Mouse (Mus musculus) midbrain, embryonic 15.5 days (tissue): ENCODE data around the gene Smg5. TPM values are rescaled to one million over a fixed set of nuclear protein-coding genes. Genes with fewer than 3 reads are reported as not detected.
"Not testable (repeated sequence)": the region's sequence is repeated elsewhere in the genome, so short reads cannot be mapped to it uniquely, and the experiment has no call there.

Source experiments
- ATAC-seq: fragments of 200-750 bp; cut with Nextera tagmentation; replicated peaks from 2 replicates; pipeline ENCODE4 v1.8.0; 2017; ENCODE audit warnings: moderate TSS enrichment
- H3K27ac ChIP-seq: fragments of 300-500 bp; sonication (generic); 2 replicates; pipeline ENCODE4 v1.5.1; 2015; ENCODE audit warnings: mild to moderate bottlenecking, inconsistent platforms
- H3K27me3 ChIP-seq: fragments of 300-500 bp; sonication (generic); replicated peaks from 2 replicates; pipeline ENCODE4 v1.6.1; 2015; ENCODE audit warnings: inconsistent platforms
- H3K36me3 ChIP-seq: fragments of 300-500 bp; sonication (generic); replicated peaks from 2 replicates; pipeline ENCODE4 v1.6.1; 2015; ENCODE audit warnings: inconsistent platforms
- H3K4me1 ChIP-seq: fragments of 300-500 bp; sonication (generic); 2 replicates; pipeline ENCODE4 v1.6.1; 2015; ENCODE audit warnings: inconsistent platforms
- H3K4me2 ChIP-seq: fragments of 300-500 bp; sonication (generic); 2 replicates; pipeline ENCODE4 v1.6.1; 2015; ENCODE audit warnings: inconsistent platforms, mild to moderate bottlenecking, moderate library complexity
- H3K4me3 ChIP-seq: fragments of 300-500 bp; sonication (generic); 2 replicates; pipeline ENCODE4 v1.5.1; 2015; ENCODE audit warnings: mild to moderate bottlenecking, inconsistent platforms
- H3K9ac ChIP-seq: fragments of 300-500 bp; sonication (generic); 2 replicates; pipeline ENCODE4 v1.6.1; 2015; ENCODE audit warnings: mild to moderate bottlenecking, inconsistent platforms
- H3K9me3 ChIP-seq: fragments of 300-500 bp; sonication (generic); 2 replicates; pipeline ENCODE4 v1.6.1; 2016; ENCODE audit warnings: inconsistent platforms
- WGBS: fragments of 180-500 bp; shearing (Covaris S2); methylation state at CpG from one replicate; pipeline ENCODE4 v1.1.7; 2015; ENCODE audit warnings: mixed read lengths; 5-methylcytosine and 5-hydroxymethylcytosine counted together
- polyA plus RNA-seq: library from polyadenylated mRNA; unstranded; fragments of >200 nt; fragmentation: Nextera tagmentation; extraction: Ambion mirVana; gene quantifications from 2 replicates; pipeline ENCODE4 v1.2.1, GENCODE M21; 2015

Gene Smg5
- polyA plus RNA-seq, 1 experiment from 2014 or later: 74.9 TPM

DNA sequence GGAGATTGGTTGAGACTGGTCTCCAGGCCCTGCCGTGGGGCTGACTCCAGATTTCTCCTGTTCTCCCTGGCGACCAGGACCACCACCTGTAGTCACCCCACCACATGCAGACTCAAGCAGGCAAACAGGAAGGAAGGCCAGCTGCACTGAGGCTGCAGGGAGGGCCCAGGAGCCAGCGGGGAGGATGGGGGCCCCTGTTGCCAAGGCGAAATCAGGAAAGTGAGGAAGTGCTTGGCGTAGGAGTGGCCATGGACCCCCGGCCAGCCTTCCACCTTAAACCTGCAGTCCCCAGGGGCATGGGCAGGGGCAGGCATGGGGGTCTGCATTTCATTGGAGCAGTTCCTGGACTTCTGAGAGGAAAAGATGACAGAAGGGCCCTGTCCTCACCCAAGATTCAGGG lies 25.0 kb downstream of the Smg5 start:
- Histone ChIP-seq H3K4me1 (no peaks in the 10 kb centered on the region), H3K36me3 (peaks cover 39% of the 10 kb centered on the region), H3K4me3 (no peak overlapping the region), H3K9me3 (no peaks in the 10 kb centered on the region), H3K4me2 (no peak overlapping the region), H3K27me3 (peaks cover 12% of the 10 kb centered on the region), H3K9ac (no peak overlapping the region), H3K27ac (no peak overlapping the region)
- 82% methylated on average over 6 of the region's 6 CpGs for WGBS
- ATAC-seq: no peak

GRCm38 (mm10) chr3:88361612-88362313 lies 25.7 kb downstream of the Smg5 start:
- Histone ChIP-seq H3K4me1 (no peaks in the 10 kb centered on the region), H3K4me2 (no peak overlapping the region), H3K9me3 (no peaks in the 10 kb centered on the region), H3K36me3 (peaks cover 37% of the 10 kb centered on the region), H3K4me3 (no peak overlapping the region), H3K27me3 (peaks cover 14% of the 10 kb centered on the region), H3K9ac (no peak overlapping the region), H3K27ac (no peak overlapping the region)
- WGBS: 87% methylated on average over 2 of the region's 2 CpGs
- ATAC-seq: no peak

- Histone ChIP-seq H3K4me3 (no peak overlapping the region), H3K27ac (0 out of 2 replicates have a peak overlapping the region, but pooled peaks have one; percentile 20), H3K9me3 (no peaks in the 10 kb centered on the region), H3K9ac (no peak overlapping the region), H3K36me3 (peaks cover 29% of the 10 kb centered on the region), H3K4me2 (no peak overlapping the region), H3K27me3 (peaks cover 14% of the 10 kb centered on the region), H3K4me1 (no peaks in the 10 kb centered on the region)
- ATAC-seq: no peak
- WGBS: 71% methylated on average over 4 of the region's 4 CpGs
Observed at GRCm38 (mm10) chr3:88363700-88364099, 27.6 kb downstream of the Smg5 start.

- Histone ChIP-seq H3K27ac (0 out of 2 replicates have a peak within 1 kb of the TSS, but pooled peaks have one; percentile 20), H3K4me3 (no peak within 1 kb of the TSS), H3K4me1 (no peaks in the 10 kb centered on the region), H3K4me2 (no peak within 1 kb of the TSS), H3K9me3 (no peaks in the 10 kb centered on the region), H3K9ac (no peak within 1 kb of the TSS), H3K27me3 (peaks cover 14% of the 10 kb centered on the region), H3K36me3 (peaks cover 22% of the 10 kb centered on the region)
- ATAC-seq: no peak
- 3% methylated on average over 16 of the region's 16 CpGs for WGBS
Observed at GRCm38 (mm10) chr3:88364337-88364736, 28.3 kb downstream of the Smg5 start, which contains the start of gene Paqr6. TSS of gene Paqr6 (plus strand) at chr3:88364584.

- peaks cover 8% of the 10 kb centered on the region for H3K36me3 ChIP-seq
- 38% methylated on average over 34 of the region's 34 CpGs for WGBS
- H3K27me3 ChIP-seq: peaks cover 14% of the 10 kb centered on the region
- H3K9me3 ChIP-seq: no peaks in the 10 kb centered on the region
- H3K4me2 ChIP-seq: no peak overlapping the region
- no peak overlapping the region for H3K4me3 ChIP-seq
- H3K9ac ChIP-seq: no peak overlapping the region
- ATAC-seq: no peak
- no peaks in the 10 kb centered on the region for H3K4me1 ChIP-seq
- H3K27ac ChIP-seq: no peak overlapping the region
Observed at GRCm38 (mm10) chr3:88365705-88366361, 29.8 kb downstream of the Smg5 start.

- Histone ChIP-seq H3K4me3 (peak overlapping the region; percentile 24), H3K9ac (peak overlapping the region; percentile 12; the same call in 1 of the 2 replicates), H3K27me3 (peaks cover 14% of the 10 kb centered on the region), H3K4me2 (peak overlapping the region; percentile 44)
- not testable (repeated sequence) for H3K9me3 ChIP-seq, H3K36me3 ChIP-seq, H3K4me1 ChIP-seq, H3K27ac ChIP-seq
- WGBS: 3% methylated on average over 21 of the region's 22 CpGs
- peak; percentile 85 for ATAC-seq
Observed at GRCm38 (mm10) chr3:88366830-88367428, 30.9 kb downstream of the Smg5 start.

DNA sequence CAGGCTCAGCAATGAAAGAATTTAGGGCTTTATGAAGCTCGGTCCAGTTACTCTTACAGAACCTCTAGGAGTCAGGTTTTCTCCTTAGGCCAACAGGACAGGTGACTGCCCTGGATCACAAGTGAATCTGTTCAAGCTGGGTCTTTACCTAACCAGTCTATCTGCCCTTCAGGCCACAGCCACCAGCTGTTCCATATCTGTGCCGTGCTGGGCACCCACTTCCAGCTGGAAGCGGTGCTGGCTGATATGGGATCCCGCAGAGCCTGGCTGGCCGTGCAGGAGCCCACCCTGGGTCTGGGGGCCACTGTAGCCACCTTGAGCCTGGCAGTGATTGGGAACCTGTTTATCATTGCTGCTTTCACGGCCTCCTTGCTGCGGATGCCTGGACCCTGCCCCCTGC lies 31.5 kb downstream of the Smg5 start:
- not testable (repeated sequence) for H3K4me3 ChIP-seq, H3K27ac ChIP-seq, H3K9me3 ChIP-seq, H3K36me3 ChIP-seq, H3K4me2 ChIP-seq, H3K4me1 ChIP-seq, H3K9ac ChIP-seq
- 0 out of 2 replicates have a peak, but pooled peaks have one; percentile 32 for ATAC-seq
- H3K27me3 ChIP-seq: peaks cover 14% of the 10 kb centered on the region
- WGBS: 62% methylated on average over 4 of the region's 7 CpGs

- WGBS: 92% methylated on average over 7 of the region's 7 CpGs
- H3K4me1 ChIP-seq, H3K36me3 ChIP-seq, H3K9me3 ChIP-seq, H3K4me3 ChIP-seq, H3K4me2 ChIP-seq, ATAC-seq, H3K9ac ChIP-seq, H3K27ac ChIP-seq: not testable (repeated sequence)
- H3K27me3 ChIP-seq: peaks cover 14% of the 10 kb centered on the region
Observed at GRCm38 (mm10) chr3:88368511-88368910, 32.5 kb downstream of the Smg5 start.

- H3K9ac ChIP-seq, H3K27me3 ChIP-seq, H3K27ac ChIP-seq, H3K9me3 ChIP-seq, ATAC-seq, H3K36me3 ChIP-seq, H3K4me3 ChIP-seq, H3K4me2 ChIP-seq, H3K4me1 ChIP-seq: not testable (repeated sequence)
- 95% methylated on average over 9 of the region's 9 CpGs for WGBS
Observed at GRCm38 (mm10) chr3:88372643-88373042, 36.6 kb downstream of the Smg5 start, which contains the start of gene Bglap3. TSS of gene Bglap3 (minus strand) at chr3:88372743.

- WGBS: 11% methylated on average over 19 of the region's 19 CpGs
- not testable (repeated sequence) for H3K9ac ChIP-seq, H3K4me3 ChIP-seq, H3K36me3 ChIP-seq, H3K4me1 ChIP-seq, H3K9me3 ChIP-seq, H3K27me3 ChIP-seq
- ATAC-seq: peak; percentile 91
- Histone ChIP-seq H3K27ac (peak overlapping the region; percentile 53; the same call in 1 of the 2 replicates), H3K4me2 (peak overlapping the region; percentile 35)
Observed at GRCm38 (mm10) chr3:88375750-88376626, 39.9 kb downstream of the Smg5 start.

GRCm38 (mm10) chr3:88376644-88377043 lies 40.6 kb downstream of the Smg5 start:
- H3K27me3 ChIP-seq, H3K36me3 ChIP-seq, H3K4me3 ChIP-seq, H3K9ac ChIP-seq, H3K9me3 ChIP-seq, H3K4me1 ChIP-seq: not testable (repeated sequence)
- Histone ChIP-seq H3K4me2 (peak overlapping the region; percentile 35), H3K27ac (0 out of 2 replicates have a peak overlapping the region, but pooled peaks have one; percentile 53)
- ATAC-seq: peak; percentile 41
- whole genome bisulfite sequencing: 26% methylated on average over 5 of the region's 7 CpGs

GRCm38 (mm10) chr3:88378599-88378998 lies 42.5 kb downstream of the Smg5 start, which contains the start of gene Bglap2:
TSS of gene Bglap2 (minus strand) at chr3:88378699.
- 89% methylated on average over 5 of the region's 5 CpGs for WGBS
- H3K36me3 ChIP-seq, H3K4me2 ChIP-seq, H3K9me3 ChIP-seq, ATAC-seq, H3K27me3 ChIP-seq, H3K9ac ChIP-seq, H3K27ac ChIP-seq, H3K4me3 ChIP-seq, H3K4me1 ChIP-seq: not testable (repeated sequence)
